Mouse (Mus musculus): ENCODE measurements around the gene Nicn1.
"Not testable (repeated sequence)": the region's sequence is repeated elsewhere in the genome, so short reads cannot be mapped to it uniquely, and the experiment has no call there.

Nicn1 gene

DNA sequence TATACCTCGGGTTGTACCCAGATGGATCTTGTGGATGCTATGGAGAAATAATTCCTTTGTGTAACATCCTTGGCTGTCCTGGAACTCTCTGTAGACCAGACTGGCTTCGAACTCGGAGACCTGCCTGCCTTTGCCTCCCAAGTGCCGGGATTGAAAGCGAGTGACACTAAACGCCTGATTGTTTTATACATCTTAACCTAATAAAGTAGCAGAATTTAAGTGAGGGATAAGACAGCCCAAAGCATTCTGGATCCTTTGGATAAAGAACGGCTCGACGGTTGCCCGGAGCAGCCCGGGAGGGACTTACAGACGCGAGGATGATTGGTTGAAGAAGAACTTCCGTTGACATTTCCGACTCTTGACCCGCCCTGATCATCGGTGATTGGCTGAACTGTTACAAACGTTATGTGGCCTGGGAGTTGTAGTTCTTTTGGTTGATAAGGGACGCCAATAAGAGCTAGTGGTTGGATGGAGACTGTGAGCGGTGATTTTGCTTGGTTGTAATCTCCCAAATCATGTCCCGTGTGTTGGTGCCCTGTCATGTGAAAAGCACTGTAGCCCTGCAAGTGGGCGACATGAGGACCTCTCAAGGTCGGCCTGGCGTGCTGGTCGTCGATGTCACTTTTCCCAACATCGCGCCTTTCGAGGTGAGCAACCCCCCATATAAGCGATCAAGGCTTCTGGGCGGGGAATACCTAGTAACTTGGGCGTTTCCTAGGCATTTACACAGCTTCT is at the start of gene Nicn1:
Nicn1 (plus strand) TSS at position 414 of the 735 bp plus-strand sequence.
- DNase-seq: peak; percentile 85

DNA sequence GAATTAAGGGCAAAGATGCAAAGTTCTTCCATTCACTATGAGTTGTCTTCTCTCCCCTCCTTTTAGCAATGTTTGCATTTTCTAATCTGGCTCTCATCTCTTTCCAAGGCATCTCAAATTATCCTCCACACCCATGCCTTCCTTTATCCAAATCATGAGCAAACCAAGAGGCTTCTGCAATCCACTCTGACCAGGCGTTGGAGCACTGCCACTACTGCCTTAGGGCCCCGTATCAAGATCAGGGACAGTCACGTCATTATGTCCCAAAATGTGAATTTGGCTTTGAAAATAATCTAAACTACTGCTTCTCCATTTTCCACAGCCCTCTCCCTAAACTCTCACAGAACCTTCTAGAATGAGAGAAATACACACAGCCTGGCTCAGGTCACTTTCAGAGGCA is 45.7 kb upstream of the Nicn1 start:
- no peak for DNase-seq

DNA sequence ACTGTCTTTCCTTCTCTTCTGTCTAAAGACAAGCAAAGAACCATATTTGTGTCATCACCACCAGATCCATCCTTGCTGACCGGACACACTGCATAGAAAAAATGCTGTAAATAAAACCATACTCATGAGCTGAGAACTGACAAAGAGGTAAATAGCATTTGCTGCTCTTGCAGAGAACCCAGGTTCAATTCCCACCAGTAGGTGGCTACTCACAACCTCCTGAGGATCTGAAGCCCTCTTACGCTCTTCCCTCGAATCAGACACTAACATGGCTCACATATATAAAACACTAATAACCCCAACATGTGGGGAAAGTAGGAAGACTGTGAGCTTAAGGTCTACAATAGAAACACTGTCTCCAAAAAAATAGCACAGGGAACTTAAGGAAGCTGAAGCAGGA is 45.2 kb upstream of the Nicn1 start:
- DNase-seq: peak; percentile 25

DNA sequence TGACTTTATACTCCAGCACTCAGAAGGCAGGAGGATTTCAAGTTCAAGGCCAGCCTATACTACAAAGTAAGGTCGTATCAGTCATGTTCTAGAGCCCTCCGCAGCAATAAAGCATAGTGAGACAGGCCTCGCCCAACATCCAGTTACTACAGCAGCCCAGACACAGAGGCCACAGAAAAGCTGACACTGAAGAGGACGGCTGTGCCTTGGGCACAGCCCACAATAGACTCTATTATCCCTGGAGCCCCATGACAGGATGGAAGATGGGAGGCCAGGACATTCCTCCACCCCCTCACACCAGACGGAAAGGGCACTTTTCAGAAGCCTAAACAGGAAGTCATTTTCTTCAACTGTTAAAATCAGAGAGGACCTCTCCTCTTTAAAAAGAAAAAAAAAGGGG is 41.3 kb upstream of the Nicn1 start:
- DNase-seq: no peak

DNA sequence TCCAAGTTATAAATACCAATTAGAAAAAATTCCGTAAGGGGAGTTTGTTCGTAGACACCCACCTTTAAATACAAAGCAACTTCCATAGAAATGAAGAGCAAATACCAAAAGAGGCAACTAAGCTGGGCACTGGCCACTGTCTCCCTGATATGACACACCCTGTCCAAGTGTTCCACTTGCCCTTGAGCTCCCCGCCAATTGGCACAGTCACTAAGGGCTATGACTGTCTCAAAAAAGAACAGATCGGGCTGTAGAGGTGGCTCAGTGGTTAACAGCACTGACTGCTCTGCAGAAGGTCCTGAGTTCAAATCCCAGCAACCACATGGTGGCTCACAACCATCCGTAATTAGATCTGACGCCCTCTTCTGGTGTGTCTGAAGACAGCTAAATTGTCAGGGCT is 38.4 kb upstream of the Nicn1 start:
- no peak for DNase-seq

DNA sequence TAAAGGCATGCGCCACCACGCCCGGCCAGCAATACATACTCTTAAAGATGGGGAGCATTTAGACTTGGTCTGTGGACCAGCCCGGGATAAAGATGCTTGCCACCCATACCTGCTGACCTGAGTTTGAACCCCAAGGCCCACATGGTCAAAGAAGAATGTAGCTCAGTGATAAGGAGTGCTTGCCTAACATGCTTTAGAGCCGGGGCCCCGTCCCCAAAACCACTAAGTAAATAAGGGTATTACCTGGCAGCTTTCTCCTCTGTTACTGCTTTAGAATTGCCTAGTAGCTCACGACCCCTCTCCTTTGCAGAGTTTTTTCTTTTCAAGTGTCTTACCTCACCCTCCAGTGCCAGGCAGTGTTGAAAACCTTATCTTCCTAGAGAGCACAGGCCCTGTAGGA is 37.5 kb upstream of the Nicn1 start:
- DNase-seq: no peak

DNA sequence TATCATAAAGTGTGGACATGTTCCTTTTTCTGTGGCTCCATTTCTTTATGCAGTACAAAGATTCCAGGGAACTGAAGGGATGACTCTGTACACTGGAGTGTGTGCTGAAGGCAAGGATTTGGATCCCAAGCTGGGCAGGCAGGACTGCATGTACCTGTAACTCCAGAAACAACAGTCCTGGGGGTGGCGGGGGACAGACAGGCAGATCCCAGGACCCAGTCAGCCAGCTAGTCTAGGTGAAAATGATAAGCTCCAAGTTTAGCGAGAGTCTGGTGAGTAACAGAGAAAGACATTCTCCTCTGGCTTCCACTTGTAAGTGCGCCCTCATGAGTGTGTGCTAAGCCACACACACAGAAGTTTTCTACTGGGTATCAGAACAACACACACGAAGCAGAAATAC is 29.7 kb upstream of the Nicn1 start:
- DNase-seq: no peak

DNA sequence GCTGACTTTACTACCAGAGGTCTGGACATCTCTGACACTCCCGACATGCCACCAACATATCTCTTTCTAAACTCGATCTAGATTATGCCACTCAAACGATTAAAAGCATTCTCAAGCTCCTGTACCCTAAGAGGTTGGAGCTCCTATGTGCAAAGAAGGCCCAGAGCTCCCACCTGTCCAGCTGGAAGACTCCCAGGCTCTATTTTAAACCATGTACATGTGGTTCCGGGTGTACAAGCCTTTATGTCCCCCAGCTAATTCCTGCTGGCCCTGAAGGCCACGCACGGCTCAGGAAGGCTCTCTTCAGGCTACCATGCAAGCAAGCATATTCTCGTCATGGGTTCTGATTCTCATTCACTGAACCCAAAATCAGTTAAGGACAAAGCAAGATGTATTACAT is 28.4 kb upstream of the Nicn1 start:
- DNase-seq: no peak

DNA sequence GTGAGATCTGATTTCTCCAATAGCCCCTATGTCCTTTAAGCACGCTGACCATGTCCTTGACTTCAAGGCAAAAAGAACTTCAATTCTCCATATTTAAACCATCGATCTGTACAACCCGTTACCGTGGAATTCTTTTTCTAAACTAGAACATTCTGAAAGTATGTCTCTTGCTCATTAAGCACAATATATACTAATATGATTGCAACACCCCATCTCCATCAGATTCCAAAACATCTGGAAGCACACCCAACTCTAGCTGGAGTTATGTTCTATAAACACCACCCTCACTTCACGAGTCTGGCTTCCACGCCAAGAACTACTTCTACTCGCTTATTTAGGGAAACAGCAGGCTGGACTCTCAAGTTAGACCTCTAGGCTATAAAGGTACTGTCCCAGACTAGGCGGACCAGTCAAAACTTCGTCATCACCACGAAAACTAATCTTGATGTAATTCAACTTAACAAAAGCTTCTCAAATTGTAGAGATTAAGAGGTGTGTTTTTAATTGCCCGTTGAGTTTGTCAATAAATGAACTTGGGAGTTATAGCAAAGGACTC is 27.7 kb upstream of the Nicn1 start:
- DNase-seq: no peak

DNA sequence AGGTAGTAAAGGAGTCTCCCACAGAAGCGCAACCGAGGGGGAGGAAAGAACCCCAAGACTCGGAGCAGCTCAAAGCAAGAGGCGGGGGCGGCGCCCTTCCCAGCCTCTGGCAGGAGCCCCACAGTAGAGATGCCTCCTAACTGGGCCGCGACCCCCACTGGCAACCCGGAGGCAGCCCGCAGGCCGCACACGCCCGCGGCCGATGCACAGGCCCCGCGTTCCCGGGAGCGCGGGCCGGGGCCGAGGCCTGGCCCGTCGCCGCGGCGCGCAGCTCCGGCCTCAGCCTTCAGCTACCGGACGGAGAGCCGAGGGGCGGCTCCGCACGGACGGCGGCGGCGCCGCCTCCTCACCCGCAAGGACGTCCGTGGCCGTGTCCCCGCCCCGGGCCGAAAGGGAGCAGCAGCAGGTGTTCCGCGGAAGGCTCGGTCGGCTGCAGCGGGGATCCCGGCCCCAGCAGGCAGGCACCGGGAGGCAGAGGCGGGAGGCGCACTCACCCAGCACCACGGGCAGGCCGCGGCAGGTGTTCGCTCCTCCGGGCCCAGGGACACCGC is 27.0 kb upstream of the Nicn1 start:
- DNase-seq: peak; percentile 69

DNA sequence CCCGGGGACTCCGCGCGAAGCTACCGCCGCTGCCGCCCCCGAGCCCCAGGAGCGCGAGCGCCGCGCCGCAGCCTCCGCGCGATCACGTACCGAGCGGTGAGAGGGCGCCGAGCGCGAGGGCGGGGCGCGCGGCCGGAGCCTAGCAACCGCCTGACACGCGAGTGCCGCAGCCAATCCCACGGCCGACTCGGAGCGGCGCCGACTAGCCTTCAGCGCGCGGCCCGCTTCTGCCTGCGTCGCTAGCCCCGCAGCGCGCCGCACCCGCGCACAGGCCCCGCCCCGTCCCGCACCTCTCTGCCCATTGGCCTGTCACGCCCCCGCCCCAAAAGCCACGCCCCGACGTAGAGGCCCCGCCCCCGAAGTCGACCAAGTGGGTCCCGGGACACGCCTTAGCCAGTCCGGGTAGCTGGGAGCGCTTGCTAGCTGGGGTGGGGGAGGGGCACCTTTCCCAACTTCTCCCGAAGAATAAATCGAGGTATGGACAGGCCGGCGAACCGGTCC is 26.5 kb upstream of the Nicn1 start, which contains the start of gene Dag1:
Dag1 (minus strand) TSS at position 269 of the 501 bp plus-strand sequence.
- peak; percentile 99 for DNase-seq

DNA sequence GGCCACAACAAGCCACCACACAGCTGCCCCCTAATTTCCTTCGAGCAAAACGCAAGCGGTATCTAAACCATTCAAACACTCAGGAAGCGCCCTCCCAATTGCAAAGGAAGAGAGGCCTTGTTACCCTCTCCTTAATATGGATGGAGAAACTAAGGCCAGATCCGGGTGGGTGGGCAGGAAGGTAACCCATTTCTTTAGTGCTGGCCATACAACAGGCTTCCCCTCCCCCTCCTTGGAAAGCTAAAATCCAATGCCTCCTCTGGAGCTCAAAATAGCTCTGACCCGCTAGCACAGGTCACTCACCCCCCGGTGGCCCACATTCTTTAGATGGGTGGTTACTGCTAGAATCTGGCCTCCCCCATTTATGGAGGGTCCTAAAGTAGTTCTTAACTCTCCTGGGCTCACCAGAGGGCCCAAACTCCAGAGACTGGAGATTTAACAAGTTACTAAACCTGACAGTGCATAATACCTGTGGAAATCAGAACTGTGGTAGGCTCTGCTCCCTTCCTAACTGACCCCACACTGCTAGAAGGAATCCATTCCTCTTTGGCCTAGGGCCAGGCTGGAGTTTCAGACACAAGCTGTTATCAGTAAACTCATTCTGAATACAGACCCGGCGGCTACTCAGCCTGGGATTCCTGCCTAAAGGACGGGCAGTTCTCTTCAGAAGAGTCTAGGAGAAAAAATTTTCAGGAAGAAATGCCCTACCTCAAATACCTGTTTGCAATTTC is 25.9 kb upstream of the Nicn1 start:
- no peak for DNase-seq

DNA sequence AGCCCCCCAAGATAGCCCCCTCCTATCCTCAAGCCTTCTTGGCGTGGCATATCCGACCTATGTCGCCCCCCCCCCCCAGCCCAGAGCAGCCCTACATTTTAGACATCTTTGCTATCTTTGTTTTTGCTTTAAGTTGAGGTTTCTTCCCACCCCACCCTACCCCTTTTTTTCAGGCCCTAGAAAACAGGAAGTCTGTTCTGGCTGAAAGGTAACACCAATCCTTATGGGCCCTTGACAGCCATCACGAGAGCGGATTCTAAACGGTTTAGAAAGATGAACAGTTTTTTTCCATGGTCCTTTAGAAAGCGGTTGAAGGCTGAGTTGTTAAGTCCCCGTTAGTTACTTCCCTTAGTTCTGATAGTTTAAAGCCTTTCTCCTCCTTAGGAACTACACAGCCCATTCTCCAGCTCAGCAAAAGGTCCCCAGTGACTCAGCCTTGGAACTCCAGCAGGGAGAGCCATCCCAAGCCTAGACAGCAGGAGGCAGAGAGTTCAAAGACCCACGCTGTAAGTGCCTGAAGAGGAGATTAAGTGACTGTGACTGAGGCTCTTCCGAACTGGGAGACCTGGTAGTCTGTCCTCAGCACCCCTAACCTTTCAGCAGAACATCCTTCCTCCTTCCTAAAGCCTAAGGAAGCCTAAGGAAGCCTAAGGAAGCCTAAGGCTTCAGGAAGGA is 23.8 kb upstream of the Nicn1 start:
- no peak for DNase-seq

DNA sequence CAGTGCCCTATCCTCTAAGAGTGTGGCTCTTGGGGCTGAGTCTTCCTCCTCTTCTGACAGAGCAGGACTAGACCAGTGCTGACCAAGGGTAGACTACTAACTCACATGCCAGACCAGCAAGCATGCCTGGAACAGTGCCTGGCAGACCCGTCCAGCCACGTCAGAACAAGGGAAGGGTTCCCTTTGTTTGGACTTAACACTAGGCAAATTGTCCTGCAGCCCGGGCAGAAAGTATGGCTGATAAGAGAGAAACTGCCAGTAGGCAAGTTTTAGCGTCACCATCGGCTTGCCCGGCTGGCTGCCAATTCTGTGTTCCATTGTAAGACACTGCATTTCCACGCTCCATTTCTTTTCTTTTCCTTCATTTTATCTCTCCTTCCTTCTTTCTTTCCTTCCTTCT is 22.5 kb upstream of the Nicn1 start:
- no peak for DNase-seq

DNA sequence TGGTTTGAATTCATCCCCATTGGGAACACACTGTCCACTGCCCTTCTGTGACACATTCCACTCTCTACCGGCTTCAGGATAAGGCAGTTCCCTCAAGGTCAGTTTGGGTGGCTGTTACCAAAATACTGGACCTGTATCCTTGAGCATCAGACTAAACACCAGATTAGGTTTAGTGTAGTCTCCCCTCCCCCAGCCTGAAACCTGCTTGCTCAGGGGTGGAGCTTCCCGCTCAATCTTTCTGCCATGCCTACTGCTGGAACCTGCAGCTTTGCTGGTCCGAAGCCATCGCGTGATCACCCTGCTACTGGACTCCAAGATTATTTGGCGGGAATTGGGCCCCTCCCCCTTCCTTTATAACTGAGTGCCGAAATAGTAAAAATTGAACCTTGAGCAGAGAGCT is 21.5 kb upstream of the Nicn1 start:
- not testable (repeated sequence) for DNase-seq

DNA sequence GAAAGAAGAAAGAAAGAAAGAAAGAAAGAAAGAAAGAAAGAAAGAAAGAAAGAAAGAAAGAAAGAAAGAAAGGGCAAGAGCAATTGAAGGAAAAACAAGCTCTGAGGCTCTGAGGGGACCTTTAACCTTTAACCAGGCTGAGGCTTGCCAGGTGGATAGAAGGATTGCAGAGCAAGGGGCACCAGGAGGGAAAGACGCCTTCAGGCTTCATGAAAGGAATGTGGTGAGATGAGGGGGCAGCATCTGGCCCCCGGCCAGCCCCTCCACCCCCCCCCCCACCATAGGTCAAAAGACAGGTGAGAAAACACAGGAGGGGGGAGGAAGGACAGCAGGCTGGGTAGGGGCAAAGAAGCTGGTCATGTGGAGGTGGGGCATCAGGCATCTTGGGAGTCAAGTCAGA is 18.3 kb upstream of the Nicn1 start:
- no peak for DNase-seq

DNA sequence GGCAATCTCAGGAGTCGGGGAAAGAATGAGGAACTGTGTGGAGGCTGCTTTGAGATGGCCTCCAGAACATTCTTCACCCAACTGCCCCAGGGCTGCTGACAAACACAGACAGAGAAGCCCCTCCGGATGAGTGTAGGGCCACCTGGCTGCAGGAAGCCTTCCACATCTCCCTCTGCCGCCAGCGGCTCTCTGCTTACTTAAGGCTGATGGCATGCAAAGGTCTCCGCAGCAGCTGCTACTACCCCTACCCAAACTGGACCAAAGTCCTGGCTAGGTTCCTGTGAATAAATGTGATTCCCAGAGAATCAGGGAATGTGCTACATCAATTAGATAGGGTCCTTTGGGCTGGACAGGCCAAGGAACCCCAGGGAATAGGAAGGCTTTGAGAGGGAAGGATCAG is 17.5 kb upstream of the Nicn1 start:
- DNase-seq: no peak

DNA sequence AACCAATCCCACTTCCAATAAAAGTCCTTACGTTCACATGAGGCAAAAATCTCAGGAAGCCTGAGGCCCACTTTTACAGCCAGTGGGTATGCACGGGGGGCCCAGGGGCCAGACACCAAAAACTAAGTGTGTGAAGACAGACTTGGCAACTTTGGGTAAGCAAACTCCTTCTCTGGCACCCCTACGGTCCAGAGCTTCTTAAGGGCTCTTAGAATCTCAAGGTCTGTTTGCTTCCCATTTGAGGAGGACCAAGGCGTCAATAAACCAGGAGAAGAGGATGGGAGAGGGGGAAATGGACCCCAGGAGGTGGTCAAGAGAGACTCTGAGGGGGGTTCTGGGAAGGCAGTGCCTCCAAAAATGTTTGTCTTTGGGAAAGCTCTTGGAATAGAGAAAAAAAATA is 16.7 kb upstream of the Nicn1 start:
- DNase-seq: no peak

DNA sequence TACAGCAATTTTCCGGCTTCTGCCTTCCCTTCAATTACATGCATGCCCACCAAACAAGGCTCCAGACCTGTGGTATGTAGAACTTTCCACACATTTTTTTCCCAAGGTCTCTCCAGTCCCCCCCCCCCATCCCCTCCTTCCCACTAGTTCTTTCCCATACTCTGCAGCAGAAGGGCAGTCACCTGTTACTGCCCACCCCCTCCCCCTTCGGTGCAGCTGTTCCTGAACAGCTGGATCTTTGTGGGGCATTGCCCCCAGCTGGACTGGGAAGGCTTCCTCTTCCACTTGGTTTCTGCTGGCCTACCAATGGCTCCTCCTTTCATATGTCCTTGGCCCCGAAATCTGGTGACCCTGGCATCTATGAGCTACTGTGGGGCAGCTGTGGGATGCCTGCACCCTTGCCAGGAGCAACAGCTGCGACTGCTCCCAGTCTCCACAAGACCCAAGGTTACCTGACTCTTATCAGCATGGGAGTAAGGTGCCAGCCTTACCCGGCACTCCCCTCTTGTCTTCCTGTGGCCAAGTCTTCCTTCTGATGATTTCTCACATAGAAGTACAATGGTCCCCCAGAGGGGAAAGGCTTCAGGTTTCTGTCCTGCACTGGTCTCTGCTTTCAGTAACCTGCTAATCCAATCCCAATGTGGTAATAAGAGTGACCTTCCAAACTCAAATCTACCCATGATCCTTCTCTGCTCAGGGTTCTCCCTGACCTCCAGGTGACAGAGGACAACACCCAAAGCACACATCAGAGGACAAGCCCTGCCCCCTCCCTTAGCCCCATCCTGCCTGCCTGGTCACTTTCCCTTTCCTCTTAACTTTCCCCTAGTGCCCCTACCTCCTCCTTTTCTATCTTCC is 15.5 kb upstream of the Nicn1 start:
- DNase-seq: no peak

DNA sequence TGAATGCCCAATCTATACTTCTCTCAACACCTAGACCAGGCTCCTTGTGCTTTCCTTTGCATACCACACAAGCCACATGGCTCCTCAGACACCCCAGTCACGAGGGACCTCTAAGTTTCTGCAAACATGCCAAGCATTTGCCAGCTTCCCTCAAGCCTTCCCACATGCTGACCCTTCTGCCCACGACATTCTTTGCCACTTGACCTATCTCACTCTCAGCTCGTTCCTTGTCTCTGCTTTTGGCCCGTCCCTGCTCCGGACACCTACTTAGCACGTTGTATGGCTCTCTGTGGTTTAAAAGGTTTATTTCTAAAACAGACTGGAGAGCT is 14.9 kb upstream of the Nicn1 start:
- DNase-seq: no peak

DNA sequence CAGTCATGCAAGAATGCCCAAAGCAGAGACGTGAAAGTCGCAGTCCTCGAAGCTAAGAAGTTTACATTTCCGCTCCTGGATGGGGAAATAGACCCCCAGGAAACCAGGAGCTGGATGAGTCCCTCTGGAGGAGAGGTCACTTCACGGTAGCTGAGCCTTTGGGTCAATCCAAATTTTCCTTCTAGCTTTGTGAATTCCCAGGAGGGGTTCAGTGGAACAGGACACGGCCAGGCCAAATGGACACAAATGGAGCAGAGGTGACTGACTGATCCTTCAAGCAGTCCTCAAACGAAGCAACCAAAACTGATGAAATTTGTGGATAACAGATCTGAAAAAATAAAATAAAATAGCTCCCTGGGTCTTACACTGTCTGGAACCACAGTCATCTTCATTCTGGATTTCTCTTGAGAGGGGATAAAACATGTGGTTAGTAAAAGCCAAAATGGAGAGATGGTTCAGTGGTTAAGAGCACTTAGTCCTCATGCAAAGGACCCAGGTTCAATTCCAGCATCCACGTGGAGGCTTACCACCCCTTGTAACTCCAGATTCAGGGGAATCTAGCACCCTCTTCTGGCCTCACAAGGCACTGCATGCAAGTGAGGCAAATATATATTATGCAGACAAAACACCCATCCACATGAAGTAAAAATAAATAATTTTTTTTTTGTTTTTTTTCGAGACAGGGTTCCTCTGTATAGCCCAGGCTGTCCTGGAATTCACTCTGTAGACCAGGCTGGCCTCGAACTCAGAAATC is 11.4 kb upstream of the Nicn1 start:
- peak; percentile 76 for DNase-seq

Measured in thymus, postnatal 4 days (tissue).